Mouse (Mus musculus): ENCODE data around the gene Nelfe. TPM values are rescaled to one million over a fixed set of nuclear protein-coding genes. Genes with fewer than 3 reads are reported as not detected.

The Nelfe gene
- polyA plus RNA-seq, 1 experiment: 75.1 TPM

DNA sequence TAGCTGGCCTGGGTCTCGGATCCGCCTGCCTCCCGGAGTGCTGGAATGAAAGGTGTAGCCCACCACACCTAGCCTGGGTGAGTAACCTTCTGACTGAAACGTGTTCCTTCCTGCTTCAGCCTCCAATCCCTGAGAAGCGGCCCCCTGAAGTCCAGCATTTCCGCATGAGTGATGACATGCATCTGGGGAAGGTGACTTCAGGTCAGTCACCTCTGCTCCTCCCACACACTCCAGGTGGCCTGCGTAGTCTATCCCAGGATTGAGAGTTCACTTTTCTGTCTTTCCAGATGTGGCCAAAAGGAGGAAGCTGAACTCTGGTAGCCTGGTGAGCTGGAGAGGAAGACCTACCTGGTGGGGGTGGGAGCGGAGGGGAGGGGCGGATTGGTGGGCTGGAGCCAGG is 52.7 kb downstream of the Nelfe start:
- no peaks in the 10 kb centered on the region for H3K27me3 ChIP-seq (ENCODE audit: control insufficient read depth, insufficient read depth, insufficient read length)
- no peak for TF ChIP-seq CTCF (IDR thresholded peaks at IDR 0.05; ENCODE audit: control insufficient read depth, insufficient read depth, insufficient read length)
- no peak for TF ChIP-seq USF1 (IDR thresholded peaks at IDR 0.05; ENCODE audit: low read depth)
- no peak for TF ChIP-seq FOSL1 (IDR thresholded peaks at IDR 0.05; ENCODE audit: insufficient read depth, low read length, poor library complexity, severe bottlenecking)
- TF ChIP-seq MYOG (IDR thresholded peaks at IDR 0.05; ENCODE audit: control insufficient read depth, extremely low read depth, insufficient read length): no peak
- no peak for TF ChIP-seq CEBPB (IDR thresholded peaks at IDR 0.05; ENCODE audit: low read depth)
- no peak for TF ChIP-seq MYOD1 (IDR thresholded peaks at IDR 0.05; ENCODE audit: control insufficient read depth, insufficient read length, low read depth)
- no peak for TF ChIP-seq MAX (IDR thresholded peaks at IDR 0.05)
- peaks cover 24% of the 10 kb centered on the region for H3K79me3 ChIP-seq (ENCODE audit: low read depth)
- H3ac ChIP-seq (ENCODE audit: control insufficient read depth, insufficient read length, low read depth): no peak overlapping the region
- H3K79me2 ChIP-seq (ENCODE audit: control insufficient read depth, insufficient read depth): peaks cover 33% of the 10 kb centered on the region
- H3K4me3 ChIP-seq (ENCODE audit: insufficient read depth, poor library complexity, severe bottlenecking): no peak overlapping the region
- H3K36me3 ChIP-seq (ENCODE audit: control insufficient read depth, insufficient read depth): peaks cover 41% of the 10 kb centered on the region

Small RNA genes lying within 50 kb of the gene (microRNA-seq; reads per million reads assigned to microRNA genes)
- gene Mir6970 (ENCODE audit: borderline microRNAs expressed) (not detected), gene Mir6971 (ENCODE audit: borderline microRNAs expressed) (1.5 reads per million, percentile 33 among the genes with 10 or more reads in this experiment), gene Mir6972 (ENCODE audit: borderline microRNAs expressed) (not detected)

Other genes with a start within 250 kb of the Nelfe start
- 37.1 TPM for gene Rnf5, start 246.7 kb upstream of the Nelfe start, polyA plus RNA-seq (2012; fragmentation: generic; extraction: Trizol)
- 73.9 TPM for gene Agpat1, start 246.1 kb upstream of the Nelfe start, polyA plus RNA-seq (2012; fragmentation: generic; extraction: Trizol)
- gene Egfl8, start 234.4 kb upstream of the Nelfe start, polyA plus RNA-seq (2012; fragmentation: generic; extraction: Trizol): 0.22 TPM
- gene Ppt2, start 221.9 kb upstream of the Nelfe start, polyA plus RNA-seq (2012; fragmentation: generic; extraction: Trizol): 12.7 TPM
- not detected for gene Prrt1, start 220.9 kb upstream of the Nelfe start, polyA plus RNA-seq (2012; fragmentation: generic; extraction: Trizol)
- 9.9 TPM for gene Fkbpl, start 205.6 kb upstream of the Nelfe start, polyA plus RNA-seq (2012; fragmentation: generic; extraction: Trizol)
- 38.3 TPM for gene Atf6b, start 203.2 kb upstream of the Nelfe start, polyA plus RNA-seq (2012; fragmentation: generic; extraction: Trizol)
- gene Tnxb, start 179.9 kb upstream of the Nelfe start, polyA plus RNA-seq (2012; fragmentation: generic; extraction: Trizol): 0.02 TPM
- gene C4b, start 106.5 kb upstream of the Nelfe start, polyA plus RNA-seq (2012; fragmentation: generic; extraction: Trizol): not detected
- not detected for gene Cyp21a1, start 45.8 kb upstream of the Nelfe start, polyA plus RNA-seq (2012; fragmentation: generic; extraction: Trizol)
- gene Stk19, start 13.4 kb upstream of the Nelfe start, polyA plus RNA-seq (2012; fragmentation: generic; extraction: Trizol): 35.9 TPM
- 27.2 TPM for gene Dxo, start 13.4 kb upstream of the Nelfe start, polyA plus RNA-seq (2012; fragmentation: generic; extraction: Trizol)
- gene Skiv2l, start 181 bp upstream of the Nelfe start, polyA plus RNA-seq (2012; fragmentation: generic; extraction: Trizol): 28.1 TPM
- gene Cfb, start 12.1 kb downstream of the Nelfe start, polyA plus RNA-seq (2012; fragmentation: generic; extraction: Trizol): 0.28 TPM
- 15.2 TPM for gene Zbtb12, start 29.1 kb downstream of the Nelfe start, polyA plus RNA-seq (2012; fragmentation: generic; extraction: Trizol)
- not detected for gene Gm20547, start 31.7 kb downstream of the Nelfe start, polyA plus RNA-seq (2012; fragmentation: generic; extraction: Trizol)
- gene C2, start 47.9 kb downstream of the Nelfe start, polyA plus RNA-seq (2012; fragmentation: generic; extraction: Trizol): 0.32 TPM
- gene Ehmt2, start 48.1 kb downstream of the Nelfe start, polyA plus RNA-seq (2012; fragmentation: generic; extraction: Trizol): 106 TPM
- gene Slc44a4, start 64.1 kb downstream of the Nelfe start, polyA plus RNA-seq (2012; fragmentation: generic; extraction: Trizol): 0.06 TPM
- gene Neu1, start 80.9 kb downstream of the Nelfe start, polyA plus RNA-seq (2012; fragmentation: generic; extraction: Trizol): 11.7 TPM
- gene Hspa1b, start 108.8 kb downstream of the Nelfe start, polyA plus RNA-seq (2012; fragmentation: generic; extraction: Trizol): 22.6 TPM
- gene Gm20481, start 119.5 kb downstream of the Nelfe start, polyA plus RNA-seq (2012; fragmentation: generic; extraction: Trizol): not detected
- 1.8 TPM for gene Hspa1a, start 121.8 kb downstream of the Nelfe start, polyA plus RNA-seq (2012; fragmentation: generic; extraction: Trizol)
- 0.99 TPM for gene Hspa1l, start 122.3 kb downstream of the Nelfe start, polyA plus RNA-seq (2012; fragmentation: generic; extraction: Trizol)
- 133 TPM for gene Lsm2, start 131.5 kb downstream of the Nelfe start, polyA plus RNA-seq (2012; fragmentation: generic; extraction: Trizol)
- gene Vars, start 150.6 kb downstream of the Nelfe start, polyA plus RNA-seq (2012; fragmentation: generic; extraction: Trizol): 214 TPM
- gene Vwa7, start 166.2 kb downstream of the Nelfe start, polyA plus RNA-seq (2012; fragmentation: generic; extraction: Trizol): 0.07 TPM
- gene Sapcd1, start 177.6 kb downstream of the Nelfe start, polyA plus RNA-seq (2012; fragmentation: generic; extraction: Trizol): 0.23 TPM
- 0.76 TPM for gene Msh5, start 196.4 kb downstream of the Nelfe start, polyA plus RNA-seq (2012; fragmentation: generic; extraction: Trizol)
- 509 TPM for gene Clic1, start 199.6 kb downstream of the Nelfe start, polyA plus RNA-seq (2012; fragmentation: generic; extraction: Trizol)
- 129 TPM for gene Ddah2, start 208.6 kb downstream of the Nelfe start, polyA plus RNA-seq (2012; fragmentation: generic; extraction: Trizol)
- gene Ly6g6c, start 215.0 kb downstream of the Nelfe start, polyA plus RNA-seq (2012; fragmentation: generic; extraction: Trizol): 0.12 TPM
- gene Mpig6b, start 215.8 kb downstream of the Nelfe start, polyA plus RNA-seq (2012; fragmentation: generic; extraction: Trizol): 0.04 TPM
- gene Ly6g6e, start 226.5 kb downstream of the Nelfe start, polyA plus RNA-seq (2012; fragmentation: generic; extraction: Trizol): not detected
- not detected for gene Ly6g6d, start 227.7 kb downstream of the Nelfe start, polyA plus RNA-seq (2012; fragmentation: generic; extraction: Trizol)
- not detected for gene Ly6g6f, start 235.2 kb downstream of the Nelfe start, polyA plus RNA-seq (2012; fragmentation: generic; extraction: Trizol)
- gene Abhd16a, start 238.9 kb downstream of the Nelfe start, polyA plus RNA-seq (2012; fragmentation: generic; extraction: Trizol): 54.0 TPM